Mouse (Mus musculus): ENCODE results near the gene Olfr332. TPM values are rescaled to one million over a fixed set of nuclear protein-coding genes. Genes with fewer than 3 reads are reported as not detected.

Olfr332 gene
- under 1 TPM in 1 of 2 experiments, not detected in 1; 0.72 TPM for polyA plus RNA-seq (2017; shearing (Covaris generic))

DNA sequence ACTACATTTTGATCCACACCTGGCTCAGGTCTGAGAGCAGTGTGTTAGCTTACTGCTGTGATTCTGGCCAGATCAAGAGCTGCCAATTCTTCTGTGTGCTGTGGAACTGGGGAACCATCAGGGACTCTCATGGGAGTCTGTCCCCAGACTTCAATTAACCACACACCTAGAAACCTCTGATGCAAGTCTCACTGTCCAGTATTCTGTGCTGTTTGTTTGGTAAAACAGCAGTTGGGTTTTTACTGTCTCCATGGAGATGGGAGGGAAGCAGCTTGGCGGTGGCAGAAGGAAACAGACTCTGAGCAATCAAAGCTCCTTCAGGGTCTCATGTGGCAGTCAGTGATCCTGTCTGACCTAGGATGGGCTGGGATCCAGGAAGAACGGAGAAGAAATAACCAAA is at the start of gene Olfr332:
Gene Olfr332, minus strand, starts transcription at position 101 of the 400 bp plus-strand sequence.

DNA sequence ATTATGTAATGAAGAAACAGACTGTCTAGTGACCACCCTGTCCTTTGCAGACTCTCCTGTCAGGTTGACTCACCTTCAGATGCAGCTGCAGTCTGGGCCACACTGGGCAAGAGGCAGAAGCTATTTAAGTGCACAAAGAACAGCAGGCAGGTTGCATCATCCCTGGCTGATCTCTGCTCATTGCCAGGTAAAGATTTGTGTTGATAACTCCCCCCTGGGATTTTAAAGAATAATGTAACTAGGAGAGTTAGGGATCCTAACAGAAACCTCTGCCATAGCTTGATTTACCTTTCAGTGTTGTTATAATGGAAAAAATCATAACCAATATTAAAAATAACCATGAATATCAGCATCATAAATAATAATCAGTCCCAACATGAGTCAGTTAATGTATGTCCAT is 42.4 kb upstream of the Olfr332 start, which contains the start of gene Olfr330:
Gene Olfr330, minus strand, starts transcription at position 101 of the 400 bp plus-strand sequence.

GRCm38 (mm10) chr11:58502472-58502871 is 10.1 kb upstream of the Olfr332 start, which contains the start of gene Olfr331:
TSS of gene Olfr331 (minus strand) at chr11:58502572.

GRCm38 (mm10) chr11:58462170-58462569 is 30.2 kb downstream of the Olfr332 start, which contains the start of gene Olfr30:
TSS of gene Olfr30 (minus strand) at chr11:58462270.

GRCm38 (mm10) chr11:58452759-58453158 is 39.6 kb downstream of the Olfr332 start, which contains the start of gene Lypd9:
TSS of gene Lypd9 (minus strand) at chr11:58452923.

Other genes with a start within 250 kb of the Olfr332 start
- gene 4930438A08Rik, start 217.8 kb downstream of the Olfr332 start, polyA plus RNA-seq (2017; shearing (Covaris generic)) = not detected
- 10 to 100 TPM; 40.4 to 60.4 TPM for gene Zfp692, start 185.5 kb downstream of the Olfr332 start, polyA plus RNA-seq (2017; shearing (Covaris generic))
- gene Zfp672, start 162.2 kb downstream of the Olfr332 start, polyA plus RNA-seq (2017; shearing (Covaris generic)) = 10 to 100 TPM; 43.4 to 43.9 TPM
- 10 to 100 TPM; 19.0 to 36.8 TPM for gene Sh3bp5l, start 161.8 kb downstream of the Olfr332 start, polyA plus RNA-seq (2017; shearing (Covaris generic))
- 1 to 10 TPM in 1 of 2 experiments, under 1 TPM in 1; 0.17 to 2.9 TPM for gene Lypd8, start 113.5 kb downstream of the Olfr332 start, polyA plus RNA-seq (2017; shearing (Covaris generic))
- under 1 TPM in 1 of 2 experiments, not detected in 1; 0.61 TPM for gene 1810065E05Rik, start 71.4 kb downstream of the Olfr332 start, polyA plus RNA-seq (2017; shearing (Covaris generic))
- gene Gm12253, start 60.0 kb downstream of the Olfr332 start, polyA plus RNA-seq (2017; shearing (Covaris generic)) = 1 to 10 TPM in 1 of 2 experiments, under 1 TPM in 1; 0.42 to 1.0 TPM
- not detected for gene Lypd9, start 39.6 kb downstream of the Olfr332 start, polyA plus RNA-seq (2017; shearing (Covaris generic))
- gene Olfr30, start 30.3 kb downstream of the Olfr332 start, polyA plus RNA-seq (2017; shearing (Covaris generic)) = under 1 TPM in 1 of 2 experiments, not detected in 1; 0.11 TPM
- gene Olfr331, start 10.0 kb upstream of the Olfr332 start, polyA plus RNA-seq (2017; shearing (Covaris generic)) = under 1 TPM in 1 of 2 experiments, not detected in 1; 0.67 TPM
- gene Olfr330, start 42.3 kb upstream of the Olfr332 start, polyA plus RNA-seq (2017; shearing (Covaris generic)) = 1 to 10 TPM in 1 of 2 experiments, not detected in 1; 3.3 TPM
- not detected for gene Olfr329-ps, start 53.9 kb upstream of the Olfr332 start, polyA plus RNA-seq (2017; shearing (Covaris generic))
- 1 to 10 TPM in 1 of 2 experiments, not detected in 1; 1.3 TPM for gene Olfr328, start 63.1 kb upstream of the Olfr332 start, polyA plus RNA-seq (2017; shearing (Covaris generic))
- under 1 TPM; 0.24 to 0.29 TPM for gene Olfr224, start 78.0 kb upstream of the Olfr332 start, polyA plus RNA-seq (2017; shearing (Covaris generic))
- gene Olfr325, start 85.2 kb upstream of the Olfr332 start, polyA plus RNA-seq (2017; shearing (Covaris generic)) = not detected
- not detected for gene Olfr324, start 102.6 kb upstream of the Olfr332 start, polyA plus RNA-seq (2017; shearing (Covaris generic))
- under 1 TPM in 1 of 2 experiments, not detected in 1; 0.66 TPM for gene 2210407C18Rik, start 123.5 kb upstream of the Olfr332 start, polyA plus RNA-seq (2017; shearing (Covaris generic))
- gene Olfr323, start 137.9 kb upstream of the Olfr332 start, polyA plus RNA-seq (2017; shearing (Covaris generic)) = not detected
- under 1 TPM; 0.07 to 0.29 TPM for gene Trim58, start 147.9 kb upstream of the Olfr332 start, polyA plus RNA-seq (2017; shearing (Covaris generic))
- not detected for gene Olfr322, start 166.2 kb upstream of the Olfr332 start, polyA plus RNA-seq (2017; shearing (Covaris generic))
- under 1 TPM in 1 of 2 experiments, not detected in 1; 0.48 TPM for gene Olfr320, start 188.5 kb upstream of the Olfr332 start, polyA plus RNA-seq (2017; shearing (Covaris generic))
- under 1 TPM in 1 of 2 experiments, not detected in 1; 0.10 TPM for gene Olfr319, start 206.6 kb upstream of the Olfr332 start, polyA plus RNA-seq (2017; shearing (Covaris generic))
- under 1 TPM; 0.07 to 0.40 TPM for gene Olfr318, start 231.5 kb upstream of the Olfr332 start, polyA plus RNA-seq (2017; shearing (Covaris generic))
- not detected for gene Olfr317, start 246.7 kb upstream of the Olfr332 start, polyA plus RNA-seq (2017; shearing (Covaris generic))

All from inflammation-experienced regulatory T-cells (primary cell).